8 mouse cellular contexts compared by ENCODE assay signal in the genomic region with DNA sequence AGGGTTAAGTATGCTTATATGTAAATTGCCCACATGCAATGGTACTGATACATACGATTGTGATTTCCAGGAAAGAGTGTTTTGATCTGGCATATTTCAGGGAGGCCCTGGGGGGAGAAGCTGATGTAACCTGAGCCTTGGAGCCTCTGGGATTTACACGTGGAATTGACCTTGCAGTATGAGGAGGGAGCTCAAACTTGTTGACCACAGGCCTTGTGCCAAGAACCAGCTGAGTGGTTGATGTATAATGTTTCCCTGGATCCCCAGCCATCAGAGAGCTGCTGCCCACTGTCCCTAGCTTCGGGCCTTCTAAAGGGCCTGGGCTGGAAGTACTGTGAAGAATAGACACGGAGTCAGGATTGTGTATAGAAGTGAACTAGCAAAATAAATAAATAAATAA. TPM values are rescaled to one million over a fixed set of nuclear protein-coding genes. Genes with fewer than 3 reads are reported as not detected.
DNase-seq lines count a peak whose midpoint lies in the region; ATAC-seq and TF ChIP-seq lines count a peak whose summit lies in the region.

No protein-coding gene starts in this region.

- DNase-seq in liver, adult 2 months (ENCODE audit: extremely low read depth, low read depth, low spot score) = peak; percentile 15
- no peak for DNase-seq in liver
- peak; percentile 26 to 54 for DNase-seq in kidney, postnatal 25 days
- DNase-seq in frontal cortex, postnatal 10 days (ENCODE audit: low spot score in 2 of 2) = no peak
- no peak for DNase-seq in left cerebral cortex, adult 11 months (ENCODE audit: low spot score)
- no peak for DNase-seq in adrenal gland, postnatal 4 days (ENCODE audit: low spot score in 2 of 2)

- H3K27ac ChIP-seq in liver, adult 2 months (replicated peaks; ENCODE audit: insufficient read depth, low read depth, low read length) = no peak overlapping the region
- no peak overlapping the region for H3K27ac ChIP-seq in forebrain, embryonic 12.5 days
- H3K27ac ChIP-seq in midbrain, embryonic 16.5 days (ENCODE audit: low read length) = no peak overlapping the region

- H3K4me2 ChIP-seq in forebrain, embryonic 12.5 days = peak overlapping the region; percentile 74; the same call in 1 of the 2 replicates
- H3K4me2 ChIP-seq in midbrain, embryonic 16.5 days (ENCODE audit: low read length) = peak overlapping the region; percentile 80

- TF ChIP-seq CTCF in liver, adult 2 months (IDR thresholded peaks at IDR 0.05; ENCODE audit: low read depth, low read length) = no peak

- H3K9ac ChIP-seq in liver, adult 2 months (ENCODE audit: low read depth, low read length) = no peak overlapping the region
- H3K9ac ChIP-seq in forebrain, embryonic 12.5 days = no peak overlapping the region
- no peak overlapping the region; the same call in 1 of the 2 replicates for H3K9ac ChIP-seq in midbrain, embryonic 16.5 days (ENCODE audit: low read depth, low read length)

- 32% methylated on average over 4 of the region's 4 CpGs for whole genome bisulfite sequencing in liver, adult 2 months
- WGBS in forebrain, embryonic 12.5 days = 61% methylated on average over 4 of the region's 4 CpGs
- 55% methylated on average over 4 of the region's 4 CpGs for WGBS in midbrain, embryonic 16.5 days

- no peaks in the 10 kb centered on the region for H3K27me3 ChIP-seq in liver, adult 2 months (ENCODE audit: control insufficient read depth, insufficient read depth, low read length)
- H3K27me3 ChIP-seq in forebrain, embryonic 12.5 days = no peaks in the 10 kb centered on the region
- no peaks in the 10 kb centered on the region for H3K27me3 ChIP-seq in midbrain, embryonic 16.5 days (ENCODE audit: control insufficient read depth, insufficient read depth, low read depth, low read length)

- no peak for TF ChIP-seq POLR2A in liver, adult 2 months (IDR thresholded peaks at IDR 0.05; ENCODE audit: extremely low read depth, insufficient read depth, low read length)

- peaks cover 8% of the 10 kb centered on the region; the same call in 1 of the 2 replicates for H3K79me2 ChIP-seq in liver, adult 2 months (ENCODE audit: control insufficient read depth, insufficient read depth, low read length)

- H3K36me3 ChIP-seq in liver, adult 2 months (ENCODE audit: control insufficient read depth, insufficient read depth, low read length) = peaks cover 4% of the 10 kb centered on the region; the same call in 1 of the 2 replicates
- H3K36me3 ChIP-seq in forebrain, embryonic 12.5 days (replicated peaks) = no peaks in the 10 kb centered on the region
- H3K36me3 ChIP-seq in midbrain, embryonic 16.5 days (ENCODE audit: control insufficient read depth, insufficient read depth, low read length) = no peaks in the 10 kb centered on the region

- peaks cover 5% of the 10 kb centered on the region for H3K4me1 ChIP-seq in liver, adult 2 months (ENCODE audit: control insufficient read depth, insufficient read depth, low read length)
- peaks cover 12% of the 10 kb centered on the region for H3K4me1 ChIP-seq in forebrain, embryonic 12.5 days
- peaks cover 10% of the 10 kb centered on the region for H3K4me1 ChIP-seq in midbrain, embryonic 16.5 days (ENCODE audit: control insufficient read depth, insufficient read depth, low read length)

- H3K9me3 ChIP-seq in forebrain, embryonic 12.5 days = no peaks in the 10 kb centered on the region
- H3K9me3 ChIP-seq in midbrain, embryonic 16.5 days (replicated peaks; ENCODE audit: control insufficient read depth, low read length, poor library complexity, severe bottlenecking) = no peaks in the 10 kb centered on the region

- no peak overlapping the region for H3K4me3 ChIP-seq in liver, adult 2 months (ENCODE audit: insufficient read depth, low read depth, low read length)
- H3K4me3 ChIP-seq in forebrain, embryonic 12.5 days (replicated peaks) = peak overlapping the region; percentile 59
- H3K4me3 ChIP-seq in midbrain, embryonic 16.5 days (ENCODE audit: low read depth, low read length) = no peak overlapping the region

- no peak for ATAC-seq in forebrain, embryonic 12.5 days (ENCODE audit: low FRiP score)
- ATAC-seq in midbrain, embryonic 16.5 days = no peak

RNA-seq across cellular contexts. Expression of a gene that starts 1.0 kb away (rescaled TPM):
- 11.3 and 14.0 TPM in 2 replicates for total RNA-seq in liver, adult 2 months (2014; rRNA removed)
- polyA plus RNA-seq in liver, adult 2 months (2012; rRNA removed) = 15.5 and 22.7 TPM in 2 replicates
- 25.9 and 27.2 TPM in 2 replicates for polyA plus RNA-seq in forebrain, embryonic 12.5 days (2016; fragmentation: Nextera tagmentation; extraction: Ambion mirVana)
- 22.3 and 24.5 TPM in 2 replicates for polyA plus RNA-seq in midbrain, embryonic 16.5 days (2015; fragmentation: Nextera tagmentation; extraction: Ambion mirVana)
- 10 to 100 TPM; 52.7 to 59.0 TPM for total RNA-seq in adrenal gland, postnatal 4 days (2021)

RNA-seq across cellular contexts. Expression of a gene that starts 12.1 kb away (rescaled TPM):
- 8.4 and 12.5 TPM in 2 replicates for total RNA-seq in liver, adult 2 months (2014; rRNA removed)
- 22.6 and 24.4 TPM in 2 replicates for polyA plus RNA-seq in liver, adult 2 months (2012; rRNA removed)
- polyA plus RNA-seq in forebrain, embryonic 12.5 days (2016; fragmentation: Nextera tagmentation; extraction: Ambion mirVana) = 4.2 and 4.6 TPM in 2 replicates
- polyA plus RNA-seq in midbrain, embryonic 16.5 days (2015; fragmentation: Nextera tagmentation; extraction: Ambion mirVana) = 5.0 and 6.2 TPM in 2 replicates
- 10 to 100 TPM; 17.5 to 20.4 TPM for total RNA-seq in adrenal gland, postnatal 4 days (2021)

RNA-seq across cellular contexts. Expression of a gene that starts 44.2 kb away (rescaled TPM):
- not detected in 2 replicates for total RNA-seq in liver, adult 2 months (2014; rRNA removed)
- polyA plus RNA-seq in liver, adult 2 months (2012; rRNA removed) = not detected in 2 replicates
- not detected in 2 replicates for polyA plus RNA-seq in forebrain, embryonic 12.5 days (2016; fragmentation: Nextera tagmentation; extraction: Ambion mirVana)
- 0.18 TPM in 1 of 2 replicates, not detected in the other for polyA plus RNA-seq in midbrain, embryonic 16.5 days (2015; fragmentation: Nextera tagmentation; extraction: Ambion mirVana)
- not detected for total RNA-seq in adrenal gland, postnatal 4 days (2021)

RNA-seq across cellular contexts. Expression of a gene that starts 50.5 kb away (rescaled TPM):
- total RNA-seq in liver, adult 2 months (2014; rRNA removed) = not detected in 2 replicates
- not detected in 2 replicates for polyA plus RNA-seq in liver, adult 2 months (2012; rRNA removed)
- polyA plus RNA-seq in forebrain, embryonic 12.5 days (2016; fragmentation: Nextera tagmentation; extraction: Ambion mirVana) = not detected in 2 replicates
- 0.48 and 0.55 TPM in 2 replicates for polyA plus RNA-seq in midbrain, embryonic 16.5 days (2015; fragmentation: Nextera tagmentation; extraction: Ambion mirVana)
- total RNA-seq in adrenal gland, postnatal 4 days (2021) = not detected

RNA-seq across cellular contexts. Expression of a gene that starts 55.3 kb away (rescaled TPM):
- 13.4 and 16.5 TPM in 2 replicates for total RNA-seq in liver, adult 2 months (2014; rRNA removed)
- polyA plus RNA-seq in liver, adult 2 months (2012; rRNA removed) = 23.4 and 25.4 TPM in 2 replicates
- 39.5 and 41.0 TPM in 2 replicates for polyA plus RNA-seq in forebrain, embryonic 12.5 days (2016; fragmentation: Nextera tagmentation; extraction: Ambion mirVana)
- 37.1 and 38.6 TPM in 2 replicates for polyA plus RNA-seq in midbrain, embryonic 16.5 days (2015; fragmentation: Nextera tagmentation; extraction: Ambion mirVana)
- 10 to 100 TPM; 63.0 to 68.3 TPM for total RNA-seq in adrenal gland, postnatal 4 days (2021)

Comparison
In these comparisons a context has a peak if more than half of its experiments do, and no peak if none do; other contexts are left out.
1. DNase-seq: peak in liver, adult 2 months (single experiment) and kidney, postnatal 25 days (2 of 2); none in liver (single experiment), frontal cortex, postnatal 10 days (0 of 2), left cerebral cortex, adult 11 months (single experiment) and adrenal gland, postnatal 4 days (0 of 2).